Mouse (Mus musculus) embryo, embryonic 10.5 days (tissue): ENCODE measurements at regions not wholly inside any gene's neighbourhood (a gene's known extent, or its start where the extent isn't known, plus 50 kb on each side); places are given as distances from the start of the nearest gene placed in this dataset.
A peak's percentile ranks its signal among the peaks of the same experiment; 100 is the strongest.

Experiments used
- DNase-seq: peaks from one replicate; pipeline ENCODE4 v3.0.0-alpha.2; 2015; ENCODE audit warnings: low spot score

GRCm38 (mm10) chr2:40342579-40342978 is 1116.3 kb upstream of the Ppp6c start:
- no peak for DNase-seq

DNA sequence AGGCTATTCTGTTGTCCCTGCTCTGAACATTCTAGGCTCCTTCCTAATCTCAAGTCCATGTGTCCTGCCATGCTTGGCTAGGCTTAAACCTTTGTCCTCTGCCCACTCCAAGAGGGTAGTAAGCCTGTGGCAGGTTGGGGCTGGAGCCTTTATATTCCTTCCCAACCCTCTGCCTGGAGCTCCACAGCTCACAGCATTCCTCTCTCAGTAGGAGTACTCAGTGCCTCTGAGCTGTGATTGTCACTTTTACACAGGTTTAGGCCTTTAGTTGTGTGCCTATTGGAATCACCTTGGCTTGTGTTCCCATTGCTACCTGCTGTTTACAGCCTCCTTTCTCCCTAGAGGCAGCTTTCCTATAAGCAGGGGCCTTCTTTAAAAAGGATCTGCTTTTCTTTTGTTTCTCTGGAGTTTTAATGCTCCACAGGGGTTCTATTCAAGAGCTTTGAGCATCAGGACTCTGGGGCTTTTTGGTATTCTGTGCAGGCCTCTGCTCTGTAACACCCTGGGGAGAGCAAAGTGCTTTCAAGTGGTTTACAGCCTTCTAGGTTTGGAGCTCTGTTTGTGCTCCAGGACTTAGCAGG is 1106.1 kb upstream of the Ppp6c start:
- peak; percentile 3 for DNase-seq

GRCm38 (mm10) chr2:40321506-40321905 is 1095.3 kb upstream of the Ppp6c start:
- no peak for DNase-seq

GRCm38 (mm10) chr2:40320710-40321441 is 1094.6 kb upstream of the Ppp6c start:
- DNase-seq: no peak
